Mouse (Mus musculus) A20 (cell line): ENCODE measurements at regions not wholly inside any gene's neighbourhood (a gene's known extent, or its start where the extent isn't known, plus 50 kb on each side); places are given as distances from the start of the nearest gene placed in this dataset.

Experiments
- DNase-seq: peaks from one replicate; pipeline ENCODE4 v3.0.0-alpha.2; 2011; ENCODE audit warnings: low read depth, low spot score

DNA sequence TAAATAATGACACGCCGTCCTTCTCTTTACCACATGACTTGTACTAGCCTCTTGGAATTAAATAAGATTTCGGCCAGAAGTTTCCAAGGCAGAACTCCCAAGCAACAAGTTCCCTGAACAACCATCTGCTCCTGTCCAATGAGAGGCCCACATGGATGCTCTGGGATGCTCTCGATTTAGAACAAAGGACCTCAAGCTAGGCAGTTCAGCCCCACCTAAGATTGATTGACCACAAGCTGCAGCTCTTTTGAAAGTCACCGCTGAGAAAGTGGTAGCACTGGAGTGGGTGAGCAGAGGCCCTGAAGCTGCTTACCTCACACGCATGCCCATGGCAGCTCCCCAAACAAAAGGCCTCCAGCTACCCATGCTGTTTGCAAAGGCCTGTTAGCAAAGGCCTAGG is 73.1 kb upstream of the Eomes start:
- DNase-seq = no peak

DNA sequence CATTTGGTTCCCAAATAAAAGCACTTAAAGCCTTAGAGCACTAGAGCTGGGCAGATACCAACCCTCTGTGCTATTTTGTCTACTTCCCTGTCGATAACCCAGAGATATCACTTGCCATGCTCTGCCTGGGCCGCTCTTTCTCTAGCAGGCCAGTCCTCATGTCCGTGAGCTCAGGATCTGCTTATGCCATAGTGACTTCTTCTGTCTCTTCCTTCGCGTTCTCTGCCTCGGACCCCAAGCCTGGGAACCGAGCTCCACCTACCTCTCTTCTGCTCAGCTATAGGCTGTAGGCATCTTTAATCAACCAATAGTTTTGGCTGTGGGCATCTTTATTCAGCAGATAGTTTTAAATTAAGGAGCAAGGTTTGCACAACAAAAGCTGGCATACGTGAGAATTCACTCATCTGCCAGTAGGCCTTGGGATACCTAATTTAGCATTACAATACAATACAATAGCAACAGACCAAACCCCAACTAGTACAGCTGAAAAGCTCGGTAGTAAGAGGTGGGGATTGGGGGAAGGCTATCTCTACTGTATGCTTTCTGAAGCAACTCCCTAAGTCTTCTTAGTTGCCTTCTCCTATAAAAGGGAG is 72.0 kb upstream of the Eomes start:
- no peak for DNase-seq

GRCm38 (mm10) chr9:118416032-118416431 is 62.0 kb upstream of the Eomes start:
- DNase-seq = no peak

DNA sequence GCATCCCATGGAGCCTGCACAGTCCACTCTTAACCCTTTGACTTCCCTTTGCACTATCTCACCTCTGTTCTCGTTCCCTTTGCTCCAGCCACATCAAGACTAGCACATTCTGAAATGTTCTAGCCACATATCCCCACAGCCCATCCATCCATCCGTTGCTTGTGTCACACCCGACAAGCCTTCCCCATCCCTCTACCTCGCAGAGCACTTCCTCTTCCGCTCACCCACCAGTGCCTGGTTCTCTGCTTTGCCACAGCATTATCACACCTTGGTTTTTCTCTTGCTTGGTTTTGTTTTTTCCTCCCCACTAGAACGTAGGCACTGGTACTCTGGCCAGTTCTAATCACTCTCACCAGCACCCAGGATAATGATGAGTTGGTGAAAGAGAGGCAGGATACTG is 61.5 kb upstream of the Eomes start:
- no peak for DNase-seq

DNA sequence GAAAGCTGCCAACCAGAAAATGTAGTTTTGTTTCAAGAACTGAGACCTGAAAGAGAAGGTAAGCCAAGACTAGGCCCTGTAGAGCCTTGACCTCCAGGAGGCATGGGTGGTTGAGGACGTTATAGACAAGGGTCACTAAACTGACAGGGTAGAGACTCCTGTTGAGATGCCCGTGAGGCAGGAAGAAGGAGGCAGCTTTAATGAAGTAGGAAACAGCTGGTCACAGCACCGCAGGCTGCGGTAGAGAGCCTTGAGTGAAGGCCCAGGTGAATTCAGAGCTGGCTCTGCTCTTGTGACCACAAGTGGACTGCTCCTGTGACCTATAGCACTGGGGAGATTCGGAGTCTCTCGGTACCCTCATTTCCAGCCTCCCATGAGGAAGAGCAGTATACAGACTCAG is 53.7 kb upstream of the Eomes start:
- DNase-seq = no peak
